Mouse (Mus musculus) forelimb bud, embryonic 11.5 days (tissue): ENCODE results near the gene Nedd4.

Experiments
- DNase-seq: peaks from one replicate; pipeline ENCODE4 v3.0.0-alpha.2; 2012; ENCODE audit warnings: low read depth, low spot score

Gene Nedd4

DNA sequence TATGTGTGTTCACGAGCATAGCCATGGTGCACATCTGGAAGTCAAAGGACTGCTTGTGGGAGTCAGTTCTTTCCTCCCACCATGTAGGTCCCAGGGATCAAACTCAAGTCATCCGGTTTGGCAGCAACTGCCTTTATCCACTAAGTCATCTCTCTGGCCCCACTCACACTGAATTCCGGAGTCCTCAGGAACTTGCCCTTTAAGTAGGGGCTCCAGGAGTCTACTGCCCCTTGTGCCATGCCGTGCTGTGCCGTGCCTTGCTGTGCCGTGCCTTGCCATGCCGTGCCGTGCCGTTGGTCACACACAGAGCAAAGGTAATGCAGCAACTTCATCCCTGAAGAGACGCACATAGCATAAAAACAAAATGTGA, 129.1 kb downstream of the Nedd4 start:
- no peak for DNase-seq

- no peak for DNase-seq
These were observed 129.5 kb downstream of the Nedd4 start for GRCm38 (mm10) chr9:72791681-72792080.

GRCm38 (mm10) chr9:72795243-72795642, 133.1 kb downstream of the Nedd4 start:
- DNase-seq: no peak

GRCm38 (mm10) chr9:72797136-72797621, 135.0 kb downstream of the Nedd4 start:
- no peak for DNase-seq
